Mouse (Mus musculus): ENCODE results near the gene Fes.
A peak's percentile ranks its signal among the peaks of the same experiment; 100 is the strongest.

Gene Fes

DNA sequence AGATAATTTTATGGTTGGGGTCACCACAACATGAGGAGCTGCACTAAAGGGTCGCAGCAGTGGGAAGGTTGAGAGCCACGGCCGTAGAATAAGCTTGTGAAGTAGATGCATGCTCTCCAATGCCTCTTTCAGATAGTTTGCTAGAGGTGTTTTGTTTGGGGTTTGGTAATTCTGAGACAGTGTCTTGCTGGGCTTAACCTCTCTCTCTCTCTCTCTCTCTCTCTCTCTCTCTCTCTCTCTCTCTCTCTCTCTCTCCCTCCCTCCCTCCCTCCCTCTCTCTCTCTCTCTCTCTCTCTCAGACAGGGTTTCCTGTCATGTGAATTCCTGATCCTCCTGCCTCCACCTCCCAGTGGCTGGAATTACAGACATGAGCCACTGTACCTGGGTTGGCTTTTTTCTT is 13.0 kb downstream of the Fes start:
- no peak for DNase-seq (ENCODE audit: low read depth, low spot score)

- DNase-seq (ENCODE audit: low read depth, low spot score), result no peak
Measured at GRCm38 (mm10) chr7:80374280-80374679, 13.5 kb downstream of the Fes start.

DNA sequence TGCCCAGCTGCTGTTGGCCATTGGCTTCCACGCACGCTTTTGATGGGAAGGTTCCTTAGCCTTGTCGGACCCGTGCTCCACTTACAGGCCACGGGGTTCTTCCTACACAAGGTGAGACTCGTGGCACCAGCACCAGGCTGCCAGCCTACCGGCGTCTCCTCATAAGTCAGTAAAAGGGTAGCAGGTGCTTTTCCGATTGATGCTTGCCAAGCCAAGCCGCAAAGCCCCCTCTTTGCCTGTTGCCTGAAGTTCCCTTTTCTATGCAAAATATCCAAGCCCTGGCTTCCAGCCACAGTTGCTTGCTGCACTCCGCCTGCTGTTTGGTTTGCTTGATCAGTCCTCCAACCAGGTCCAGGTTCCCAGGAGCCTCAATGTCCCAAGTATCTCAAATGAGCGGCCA is 13.9 kb downstream of the Fes start:
- no peak for DNase-seq (ENCODE audit: low read depth, low spot score)

DNA sequence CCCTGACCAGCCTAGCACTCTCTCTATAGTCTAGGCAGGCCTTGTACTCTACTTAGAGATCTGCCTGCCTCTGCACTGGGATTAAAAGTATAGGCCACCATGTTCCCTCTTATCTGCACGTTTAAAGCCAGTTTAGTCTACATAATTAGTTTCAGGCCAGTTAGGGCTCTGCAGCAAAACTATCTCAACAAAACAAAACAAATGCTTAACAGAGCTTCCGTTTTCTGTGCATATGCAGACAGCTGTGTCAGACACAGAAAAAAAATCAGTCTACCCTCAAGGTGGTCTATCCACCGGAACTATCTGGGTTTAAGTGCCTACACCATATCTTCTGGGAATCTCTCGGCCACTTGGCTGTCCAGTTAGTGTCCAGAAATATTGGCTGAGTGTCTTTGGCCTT is 14.4 kb downstream of the Fes start:
- DNase-seq (ENCODE audit: low read depth, low spot score), result no peak

DNA sequence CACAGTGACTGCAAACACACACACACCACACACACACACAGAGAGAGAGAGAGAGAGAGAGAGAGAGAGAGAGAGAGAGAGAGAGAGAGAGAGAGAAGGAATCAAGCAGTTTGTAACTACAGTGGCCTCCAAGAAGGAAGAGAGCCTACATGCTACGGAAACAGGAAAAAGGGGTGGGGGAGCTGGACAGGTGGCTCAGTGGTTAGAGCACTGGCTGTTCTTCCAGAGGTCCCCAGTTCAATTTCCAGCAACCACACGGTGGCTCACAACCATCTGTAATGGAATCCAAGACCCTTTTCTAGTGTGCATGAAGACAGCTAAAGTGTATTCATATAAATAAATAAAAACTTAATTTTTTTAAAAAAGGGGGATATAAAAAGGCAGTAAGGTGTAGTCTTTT is 15.1 kb downstream of the Fes start:
- DNase-seq (ENCODE audit: low read depth, low spot score), result no peak

DNA sequence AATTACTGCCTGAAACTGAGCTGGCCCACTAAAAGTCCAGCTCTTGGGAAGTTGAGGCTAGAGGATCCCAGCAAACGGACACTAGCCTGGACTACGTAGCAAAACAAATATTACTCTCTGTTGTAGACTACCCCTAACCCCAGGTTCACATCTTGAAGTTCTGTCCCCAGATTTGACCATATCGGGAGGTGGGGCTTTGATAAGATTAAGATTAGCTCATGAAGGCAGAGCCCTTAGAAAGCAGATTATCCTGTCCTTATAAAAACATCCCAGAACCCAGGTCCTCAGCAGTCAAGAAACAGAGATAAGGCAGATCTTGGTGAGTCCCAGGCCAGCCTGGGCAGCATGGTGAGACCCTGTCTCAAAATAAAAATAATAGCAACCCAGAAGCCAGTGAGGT is 15.6 kb downstream of the Fes start:
- no peak for DNase-seq (ENCODE audit: low read depth, low spot score)

DNA sequence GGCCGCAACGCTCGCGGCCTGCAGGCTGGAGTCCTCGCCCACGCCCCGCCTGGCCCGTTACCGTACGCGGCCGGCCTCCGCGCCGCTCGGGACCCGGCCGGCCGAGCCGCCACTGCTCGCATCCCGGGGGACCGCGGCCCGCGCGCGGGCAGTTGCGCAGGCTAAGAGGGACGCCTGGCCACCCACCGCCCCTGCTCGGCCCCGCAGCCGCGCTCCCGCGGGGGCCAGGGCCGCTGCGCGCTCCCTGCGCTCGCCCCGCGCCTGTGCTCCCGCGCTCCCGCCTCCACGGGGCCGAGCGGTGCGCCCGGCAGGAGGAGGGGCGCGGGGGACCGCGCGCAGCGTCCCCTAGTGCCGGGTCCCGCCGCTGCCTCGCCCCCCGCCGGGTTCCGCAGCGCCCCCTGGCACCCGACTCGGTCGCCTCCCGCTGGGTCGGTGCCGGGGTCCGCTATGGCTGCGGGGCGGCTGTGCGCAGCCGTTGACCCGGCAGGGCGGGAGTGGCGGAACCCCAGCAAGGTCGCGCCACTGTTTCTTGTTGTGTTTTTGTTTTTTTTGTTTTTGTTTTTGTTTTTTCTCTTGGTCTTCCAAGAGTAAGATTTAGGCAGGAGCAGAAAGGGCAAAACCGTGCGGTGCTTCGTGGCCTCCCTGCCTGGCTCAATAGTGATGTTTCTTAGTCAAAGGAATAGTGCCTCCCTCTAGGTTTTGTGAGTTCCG is 16.6 kb downstream of the Fes start, which contains the start of gene Man2a2:
Man2a2 (minus strand) TSS at position 335 of the 711 bp plus-strand sequence.
- no peak for DNase-seq (ENCODE audit: low read depth, low spot score)

DNA sequence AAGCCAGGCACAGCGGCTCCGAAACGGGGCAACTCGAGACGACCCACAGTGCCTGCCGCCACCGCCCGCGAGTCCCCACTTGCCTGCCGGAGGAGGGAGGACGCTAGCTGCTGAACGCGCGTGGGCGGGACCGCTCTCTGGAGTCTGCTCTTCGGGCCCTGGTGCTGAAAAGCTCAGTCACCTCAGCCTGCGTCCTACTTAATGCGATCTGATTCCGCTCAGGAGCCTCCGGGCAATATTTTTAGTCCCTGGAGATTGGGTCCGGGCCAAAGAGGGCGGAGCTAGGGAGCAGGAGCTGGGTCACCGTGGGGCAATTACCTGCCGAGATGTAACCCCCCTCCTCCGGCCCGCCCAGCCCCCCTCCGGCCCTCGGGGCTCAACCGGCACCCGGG is 17.1 kb downstream of the Fes start:
- peak; percentile 76 for DNase-seq (ENCODE audit: low read depth, low spot score)

DNA sequence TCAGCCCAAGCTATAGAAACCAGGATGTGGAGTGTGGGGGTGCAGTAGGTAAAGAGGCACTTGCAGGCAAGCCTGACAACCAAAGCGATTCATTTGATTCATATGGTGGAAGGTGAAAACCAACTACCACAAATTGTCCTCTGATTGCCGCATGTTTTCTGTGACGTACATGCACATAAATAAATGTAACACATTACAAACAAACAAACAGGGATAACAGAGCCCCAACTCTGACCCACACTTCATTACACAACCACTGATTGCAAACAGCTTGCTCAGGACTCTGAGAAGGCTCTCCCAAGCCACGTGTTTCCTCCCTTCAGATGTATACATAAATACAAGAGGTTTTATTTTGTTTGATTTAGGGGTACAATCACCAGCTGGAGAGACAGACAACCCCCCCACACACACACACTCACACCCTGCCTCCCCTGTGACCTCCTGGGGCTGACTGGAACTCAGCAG is 17.7 kb downstream of the Fes start:
- DNase-seq (ENCODE audit: low read depth, low spot score), result no peak

DNA sequence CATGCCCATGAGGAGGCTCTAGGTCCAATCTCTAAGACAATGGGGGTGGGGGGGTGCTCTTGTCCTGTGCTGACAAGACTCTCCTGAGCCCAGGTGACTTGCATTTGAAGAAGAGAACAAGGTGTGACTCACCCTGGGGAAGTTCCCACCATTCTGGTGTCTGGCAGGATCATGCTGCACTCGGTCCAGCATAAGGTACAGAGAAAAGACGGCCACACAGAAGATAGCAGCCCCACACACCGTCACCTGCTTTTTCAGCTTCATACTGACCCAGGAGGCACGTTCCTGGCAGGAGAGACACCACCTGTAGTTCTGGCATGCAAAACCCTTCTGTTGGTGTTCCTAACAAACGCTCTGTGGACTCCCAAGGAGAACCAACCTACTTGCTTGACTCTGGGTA is 18.3 kb downstream of the Fes start:
- no peak for DNase-seq (ENCODE audit: low read depth, low spot score)

DNA sequence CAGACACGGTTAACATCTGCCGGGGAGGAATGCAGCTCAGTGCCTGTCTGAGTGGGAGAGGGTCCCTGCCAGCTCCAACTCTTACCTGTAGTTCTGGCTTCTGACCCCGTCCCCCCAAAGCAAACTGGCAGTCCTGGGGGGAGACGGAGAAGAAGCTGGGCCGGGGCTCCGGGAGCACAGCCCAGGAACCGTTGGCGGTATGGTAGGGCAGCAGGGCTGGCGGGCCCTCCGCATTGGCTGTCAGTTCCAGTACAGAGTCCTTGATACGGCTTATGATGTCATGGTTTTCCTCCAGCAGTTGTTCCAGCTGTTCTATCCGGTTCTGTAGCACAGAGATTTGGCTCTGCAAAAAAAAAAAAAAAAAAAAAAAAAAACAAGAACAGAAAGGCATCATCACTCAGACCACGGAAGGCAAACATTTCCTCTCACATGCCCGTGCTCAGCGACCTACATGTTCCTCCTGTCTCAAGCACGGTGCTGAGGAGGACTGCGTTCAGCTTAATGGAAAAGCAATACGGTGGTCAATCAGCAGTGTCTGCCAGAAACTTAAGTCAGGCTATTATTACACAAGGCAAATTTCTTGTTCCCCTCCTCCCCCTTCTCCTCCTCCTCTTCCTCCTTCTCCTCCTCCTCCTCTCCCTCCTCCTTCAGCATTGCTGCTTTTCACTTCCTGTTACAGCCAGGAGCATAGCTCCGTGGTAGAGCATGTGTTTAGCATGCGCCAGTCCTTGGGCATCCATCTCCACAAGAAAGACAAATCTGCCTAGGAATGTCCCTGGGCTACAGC is 18.9 kb downstream of the Fes start:
- DNase-seq (ENCODE audit: low read depth, low spot score), result no peak

DNA sequence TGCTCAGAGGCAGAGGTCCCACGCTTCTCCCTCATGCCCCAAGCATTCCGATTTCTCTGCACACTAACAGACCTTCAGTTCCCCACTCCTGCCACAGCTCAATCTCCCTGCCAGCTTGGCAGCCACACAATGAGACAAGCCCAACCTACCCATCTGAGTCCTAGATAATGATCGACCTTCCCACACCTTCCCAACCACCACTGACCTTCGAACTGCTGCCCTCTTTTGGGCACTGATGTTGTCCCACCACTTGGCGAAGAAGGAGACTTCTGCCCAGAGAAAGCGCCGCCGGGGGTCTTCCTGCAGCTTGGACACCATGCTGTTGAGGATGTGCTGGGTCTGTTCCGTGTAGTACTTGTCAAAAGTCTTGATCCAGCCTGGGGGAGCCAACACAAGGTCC is 19.7 kb downstream of the Fes start:
- DNase-seq (ENCODE audit: low read depth, low spot score), result no peak

DNA sequence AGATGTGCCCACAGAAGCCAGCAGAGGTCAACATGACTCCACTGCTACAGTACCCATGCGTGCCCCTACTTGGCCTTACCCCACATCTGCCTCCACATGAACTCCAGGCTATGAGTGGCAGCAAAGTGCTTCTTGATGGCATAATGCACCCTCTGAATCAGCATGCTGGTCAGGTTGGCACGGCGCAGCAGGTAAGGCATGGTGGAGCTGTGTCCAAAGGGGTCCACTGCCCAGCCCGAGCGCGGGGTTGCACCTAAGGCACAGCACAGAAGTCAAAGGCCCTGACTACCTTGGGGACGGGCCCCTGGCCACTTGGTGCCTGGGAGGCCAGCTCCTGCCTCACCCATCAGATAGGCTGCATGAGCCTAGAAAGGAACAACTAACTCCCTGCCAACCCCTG is 20.5 kb downstream of the Fes start:
- DNase-seq (ENCODE audit: low read depth, low spot score), result no peak

DNA sequence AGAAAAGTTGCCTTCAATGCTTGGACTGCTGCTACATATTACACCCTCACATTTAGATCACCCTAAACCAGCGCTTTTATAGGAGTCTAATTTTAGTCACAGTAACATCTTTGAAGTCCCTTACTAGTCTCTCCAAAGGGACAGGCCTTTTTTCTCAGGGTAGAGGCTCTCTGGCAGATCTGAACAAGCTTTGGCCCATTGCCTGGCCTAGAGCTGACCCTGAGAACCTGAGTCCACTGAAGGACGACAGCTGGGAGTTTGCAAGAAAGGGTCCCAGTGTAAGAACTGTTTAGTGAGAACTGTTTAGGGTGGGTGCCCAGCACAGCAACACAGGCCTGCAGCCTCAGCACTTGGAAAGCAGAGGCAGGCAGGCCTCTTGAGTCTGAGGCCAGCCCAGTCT is 22.0 kb downstream of the Fes start:
- DNase-seq (ENCODE audit: low read depth, low spot score), result no peak

DNA sequence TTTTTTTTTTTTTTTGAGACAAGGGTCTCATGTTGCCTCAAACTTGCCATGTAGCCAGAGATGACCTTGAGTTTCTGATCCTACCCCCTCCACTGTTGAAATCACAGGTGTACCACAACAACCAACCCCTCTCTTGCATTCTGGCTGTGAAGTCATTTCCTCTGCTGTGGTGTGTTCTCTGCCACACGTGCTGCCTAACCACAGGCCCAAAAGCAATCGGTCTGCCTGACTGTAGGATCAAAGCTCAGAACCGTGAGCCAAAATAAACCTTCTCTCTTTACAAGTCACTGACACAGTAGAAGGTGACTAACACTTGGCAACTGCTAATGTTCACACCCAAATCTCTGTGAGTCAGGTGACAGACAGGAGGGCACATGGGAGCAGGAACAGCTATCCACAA is 27.3 kb downstream of the Fes start:
- no peak for DNase-seq (ENCODE audit: low read depth, low spot score)

GRCm38 (mm10) chr7:80358039-80358438 is 29.7 kb downstream of the Fes start:
- no peak for DNase-seq (ENCODE audit: low read depth, low spot score)

GRCm38 (mm10) chr7:80357156-80357555 is 30.6 kb downstream of the Fes start:
- DNase-seq (ENCODE audit: low read depth, low spot score), result no peak

DNA sequence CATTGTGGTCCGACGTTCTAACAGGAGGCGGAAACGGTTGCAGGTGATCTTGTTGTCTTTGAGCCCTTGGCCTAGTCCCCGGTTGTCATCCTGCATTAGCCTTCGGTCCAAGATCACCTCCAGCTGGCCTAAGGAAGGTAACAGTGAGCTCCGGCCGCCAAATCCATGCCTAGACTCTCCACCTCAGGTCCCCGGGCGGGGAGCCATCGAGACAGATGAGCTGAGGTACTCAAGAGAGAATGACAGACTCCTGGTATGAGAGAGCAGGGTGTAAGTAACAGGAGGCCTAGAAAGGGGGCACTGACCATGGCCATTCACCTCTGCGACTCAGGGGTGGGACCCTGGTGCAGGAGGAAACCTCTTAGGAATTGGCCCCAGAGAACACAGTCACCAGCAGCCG is 31.4 kb downstream of the Fes start:
- DNase-seq (ENCODE audit: low read depth, low spot score), result no peak

GRCm38 (mm10) chr7:80352920-80353319 is 34.8 kb downstream of the Fes start:
- DNase-seq (ENCODE audit: low read depth, low spot score), result no peak

- no peak for DNase-seq (ENCODE audit: low read depth, low spot score)
Measured at GRCm38 (mm10) chr7:80350808-80351207, 36.9 kb downstream of the Fes start.

DNA sequence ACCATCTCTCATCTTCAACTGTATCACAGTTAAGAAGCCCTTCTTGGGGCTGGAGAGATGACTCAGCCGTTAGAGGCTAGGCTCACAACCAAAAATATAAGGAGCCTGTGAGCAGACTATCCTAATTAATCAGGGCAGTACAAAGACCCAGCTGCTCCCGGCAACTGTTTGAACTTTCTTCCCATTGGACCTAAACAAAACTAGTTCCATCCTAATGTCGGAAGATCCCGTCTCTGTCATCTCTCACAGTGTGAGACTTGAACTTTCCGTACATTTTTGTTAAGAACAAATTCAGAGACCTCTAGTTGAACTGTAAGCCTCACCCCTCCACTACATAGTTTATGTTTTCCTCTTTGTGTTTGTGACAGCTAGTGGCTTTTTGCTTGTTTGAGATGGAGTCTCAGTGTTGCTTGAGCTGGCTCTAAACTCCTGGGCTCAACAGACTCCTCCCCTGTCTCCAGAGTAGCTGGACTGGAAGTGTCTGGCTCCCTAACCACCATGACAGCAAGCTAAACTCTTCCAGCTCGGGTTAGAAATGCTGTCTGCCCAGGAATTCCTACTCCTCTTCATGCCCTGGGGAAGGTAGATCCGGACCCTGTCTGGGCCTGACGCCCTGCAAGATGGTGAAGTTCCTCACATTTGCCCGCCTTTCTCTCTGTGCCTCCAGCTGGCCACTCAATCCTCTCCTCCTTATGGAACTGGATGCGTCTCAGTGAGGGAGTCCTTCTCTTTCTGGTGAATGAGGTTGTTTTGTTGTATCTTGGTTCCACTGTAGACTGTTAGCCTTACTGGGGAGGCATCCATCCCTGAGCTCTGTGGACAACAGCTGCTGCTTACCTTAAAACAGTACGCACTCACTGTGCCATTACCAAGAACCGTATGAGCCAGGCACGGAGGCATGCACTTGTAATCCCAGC is 39.8 kb downstream of the Fes start:
- DNase-seq (ENCODE audit: low read depth, low spot score), result no peak

GRCm38 (mm10) chr7:80346830-80347229 is 40.9 kb downstream of the Fes start:
- DNase-seq (ENCODE audit: low read depth, low spot score), result no peak
